Mouse (Mus musculus) kidney, postnatal 10 days (tissue): ENCODE measurements at regions not wholly inside any gene's neighbourhood (a gene's known extent, or its start where the extent isn't known, plus 50 kb on each side); places are given as distances from the start of the nearest gene placed in this dataset.

ENCODE experiments used
- DNase-seq: peaks from one replicate; pipeline ENCODE4 v3.0.0; 2021; ENCODE audit warnings: mixed read lengths

GRCm38 (mm10) chr14:61757086-61757822 lies 150.0 kb downstream of the Kcnrg start:
- DNase-seq: peak; percentile 79

- DNase-seq: no peak
These were observed 150.5 kb downstream of the Kcnrg start for GRCm38 (mm10) chr14:61757823-61758175.

DNA sequence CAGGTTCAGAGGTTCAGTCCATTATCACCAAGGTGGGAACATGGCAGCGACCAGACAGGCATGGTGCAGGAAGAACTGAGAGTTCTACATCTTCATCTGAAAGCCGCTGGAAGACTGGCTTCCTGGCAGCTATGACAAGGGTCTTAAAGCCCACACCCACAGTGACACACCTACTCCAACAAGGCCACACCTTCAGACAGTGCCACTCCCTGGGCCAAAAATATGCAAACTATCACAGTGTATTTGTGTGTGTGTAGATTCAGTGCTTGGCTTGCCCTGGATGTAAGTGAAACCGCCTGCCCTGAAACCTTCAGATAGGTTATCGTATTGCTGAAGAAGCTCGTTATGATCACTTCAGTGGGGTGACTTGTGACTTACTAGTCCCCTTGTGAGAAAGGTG lies 151.3 kb downstream of the Kcnrg start:
- no peak for DNase-seq

DNA sequence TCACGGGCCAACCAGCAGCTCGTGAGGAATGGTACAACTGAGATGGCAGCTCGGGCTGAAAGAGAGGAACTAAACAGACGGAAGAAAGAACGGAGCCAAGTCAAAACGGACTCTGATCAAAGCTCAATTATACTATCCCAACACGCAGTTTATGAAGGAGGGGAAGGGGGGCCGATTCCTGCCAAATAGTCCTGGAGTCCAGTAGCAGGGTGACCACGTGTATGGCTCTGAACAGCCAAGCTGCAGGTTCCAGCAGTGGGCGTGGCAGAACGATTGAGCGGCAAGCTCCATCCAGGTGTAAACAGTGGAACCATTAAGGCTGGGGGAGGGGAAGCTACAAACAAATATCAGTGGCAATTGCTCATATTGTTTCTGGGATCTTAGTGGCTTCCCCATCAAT lies 152.9 kb downstream of the Kcnrg start:
- peak; percentile 26 for DNase-seq

- peak; percentile 54 for DNase-seq
These were observed 154.8 kb downstream of the Kcnrg start for GRCm38 (mm10) chr14:61762076-61762475.

DNA sequence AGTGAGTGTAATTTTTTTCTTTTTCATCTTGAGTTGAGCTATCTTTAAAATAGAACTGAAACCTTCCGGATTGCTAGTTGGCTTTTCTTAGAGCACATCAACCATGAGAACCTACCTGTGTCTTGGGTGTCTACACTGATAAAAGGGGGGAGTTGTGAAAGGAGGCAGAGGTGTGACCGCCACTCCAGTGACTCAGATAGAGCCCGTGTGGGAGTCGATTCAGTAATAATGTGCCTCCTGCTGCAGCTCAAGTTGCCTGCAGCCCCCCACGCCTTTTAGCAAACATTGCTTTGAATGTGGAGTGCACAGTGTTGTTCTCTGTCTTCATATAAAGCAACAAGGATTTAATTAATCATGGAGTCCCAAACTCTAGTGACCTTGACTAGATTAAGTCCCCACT lies 162.6 kb downstream of the Kcnrg start:
- DNase-seq: no peak

DNA sequence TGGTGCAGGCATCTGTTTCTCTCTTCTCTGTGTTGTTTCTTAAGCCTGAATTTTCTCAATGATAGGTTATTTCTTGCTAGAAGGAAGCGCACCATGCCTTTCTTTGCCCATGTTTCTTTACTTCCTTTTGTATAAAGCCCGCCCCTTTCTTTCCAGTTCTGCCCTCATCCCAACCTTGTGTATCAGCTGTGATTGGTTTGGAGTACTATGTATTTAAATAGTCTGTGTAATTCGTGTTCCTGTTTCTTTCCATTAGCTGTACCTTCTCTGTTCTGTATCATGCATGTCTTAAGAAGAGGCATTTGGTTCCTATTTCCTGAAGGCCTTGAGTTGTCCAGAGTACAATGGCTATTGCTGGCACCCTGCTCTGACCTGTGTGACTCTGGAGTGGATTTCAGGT lies 166.9 kb downstream of the Kcnrg start:
- DNase-seq: no peak

DNA sequence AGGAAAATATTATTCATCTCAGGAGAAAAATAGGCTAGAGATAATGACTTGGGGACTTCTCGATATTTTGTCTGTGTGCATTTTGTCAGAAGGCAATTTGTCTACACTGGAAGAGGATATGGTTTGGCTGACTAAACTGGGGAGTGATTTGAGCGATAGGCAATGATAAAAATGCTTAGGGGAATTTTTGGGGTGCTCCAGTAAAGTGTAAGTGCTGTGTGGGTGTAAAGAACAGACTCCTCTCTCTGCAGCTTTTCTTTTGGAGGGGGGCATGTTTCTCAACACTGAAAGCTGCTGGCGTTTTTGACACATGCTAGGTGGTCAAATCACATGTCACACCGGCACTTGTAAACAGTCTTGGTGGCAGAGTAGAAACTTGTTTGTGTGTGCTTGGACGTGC lies 171.4 kb downstream of the Kcnrg start:
- DNase-seq: no peak

- DNase-seq: no peak
These were observed 175.9 kb downstream of the Kcnrg start for GRCm38 (mm10) chr14:61783206-61783605.

- DNase-seq: no peak
These were observed 177.4 kb downstream of the Kcnrg start for GRCm38 (mm10) chr14:61784609-61785008.

- no peak for DNase-seq
These were observed 178.8 kb downstream of the Kcnrg start for GRCm38 (mm10) chr14:61786031-61786430.

DNA sequence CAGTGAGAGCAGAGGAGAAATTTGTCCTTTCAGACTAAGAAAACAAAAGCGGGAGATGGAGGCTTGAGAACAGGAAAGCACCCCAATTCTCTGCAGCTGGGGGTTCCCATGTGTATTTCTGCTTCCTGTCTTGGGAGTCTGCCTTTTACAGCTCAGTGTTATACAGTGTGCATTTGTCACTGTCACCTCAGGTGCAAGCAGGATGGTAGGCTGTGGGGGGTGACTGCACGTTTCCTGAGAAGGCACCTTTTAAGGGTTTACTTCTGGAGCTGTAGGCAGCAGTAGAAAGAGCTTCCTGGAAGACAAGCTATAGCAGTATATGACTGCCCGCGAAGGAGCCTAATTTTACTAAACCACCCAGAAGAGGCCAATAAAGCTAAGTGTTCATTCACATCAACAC lies 180.5 kb downstream of the Kcnrg start:
- no peak for DNase-seq

DNA sequence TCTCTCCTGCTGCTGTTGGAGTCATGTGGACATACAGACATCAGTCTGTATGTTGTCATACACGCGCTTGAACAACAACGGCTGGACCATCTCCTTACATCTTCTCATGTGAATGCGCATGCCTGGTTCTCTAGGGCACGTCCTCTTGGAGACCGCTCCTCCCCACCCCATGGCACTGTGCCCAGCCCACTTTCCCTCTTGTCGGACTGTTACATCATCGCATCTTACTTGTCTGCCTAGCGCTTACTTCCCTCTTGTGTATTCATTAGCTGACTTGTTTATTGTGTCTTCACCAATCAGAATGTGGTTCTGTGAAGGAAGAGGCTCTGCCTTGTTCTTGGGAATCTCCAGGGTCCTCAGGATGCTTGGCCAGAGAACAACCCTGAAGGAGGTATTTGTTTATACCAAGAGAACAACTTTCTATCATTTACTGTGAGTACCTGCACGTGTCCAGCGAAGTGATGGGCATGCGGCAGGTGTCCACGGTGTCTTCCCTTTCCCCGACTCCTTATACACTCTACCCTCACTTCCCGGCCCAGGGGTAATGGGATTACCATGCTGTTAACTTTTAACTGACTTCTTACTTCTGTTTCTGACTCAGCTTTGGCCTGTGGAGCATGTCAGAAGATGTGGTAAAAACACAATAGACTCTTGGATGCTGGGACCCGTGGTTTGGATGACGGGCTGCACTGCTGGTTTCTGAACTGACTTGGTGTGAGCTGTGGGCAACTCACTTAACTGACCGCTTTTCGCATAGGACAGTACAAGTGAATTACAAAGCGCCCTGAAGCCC lies 181.9 kb downstream of the Kcnrg start:
- DNase-seq: peak; percentile 60

- no peak for DNase-seq
These were observed 188.9 kb downstream of the Kcnrg start for GRCm38 (mm10) chr14:61795976-61796645.

DNA sequence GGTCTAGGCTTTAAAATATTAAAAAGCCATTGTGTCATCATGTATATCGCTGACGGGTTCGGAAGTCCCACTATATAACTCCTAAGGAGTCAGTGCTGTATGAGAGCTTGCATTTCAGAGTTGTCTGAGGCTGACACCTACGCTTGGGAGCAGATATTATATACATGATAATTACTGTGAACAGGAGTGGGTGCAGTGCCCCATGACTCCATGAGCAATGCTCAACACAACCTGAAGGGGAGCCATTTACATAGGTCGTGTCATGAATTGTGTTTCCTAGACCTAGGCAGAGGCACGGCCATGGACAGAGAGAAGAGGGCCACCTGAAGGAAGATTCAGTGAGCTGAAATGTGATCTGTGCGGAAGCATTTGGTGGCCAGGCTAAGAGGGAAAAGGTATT lies 189.4 kb downstream of the Kcnrg start:
- no peak for DNase-seq

DNA sequence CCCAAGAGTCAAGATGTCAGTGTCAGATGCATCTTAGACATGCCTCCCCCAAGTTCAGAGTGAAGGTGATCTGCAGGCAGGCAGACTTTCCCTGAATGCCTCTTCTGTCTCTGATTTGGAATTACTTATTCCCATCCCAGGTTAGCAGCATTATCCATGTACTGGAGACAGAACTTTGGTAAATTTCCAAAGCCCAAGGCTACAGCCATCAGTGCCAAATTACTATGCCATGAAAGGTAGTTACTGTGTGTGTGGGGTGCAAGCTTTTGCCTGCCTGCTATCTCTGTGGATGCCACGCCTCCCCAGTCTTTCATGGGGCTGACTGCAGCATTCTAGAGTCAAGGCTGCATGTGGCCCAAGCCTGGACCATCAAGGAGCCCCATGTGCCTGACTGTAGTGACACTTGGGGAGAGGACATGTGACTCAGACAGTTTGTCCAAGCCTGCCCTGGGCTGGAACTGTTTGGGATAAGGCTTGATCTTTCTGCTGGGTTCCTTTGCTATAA lies 196.2 kb downstream of the Kcnrg start:
- no peak for DNase-seq

- no peak for DNase-seq
These were observed 198.2 kb downstream of the Kcnrg start for GRCm38 (mm10) chr14:61805433-61805832.

DNA sequence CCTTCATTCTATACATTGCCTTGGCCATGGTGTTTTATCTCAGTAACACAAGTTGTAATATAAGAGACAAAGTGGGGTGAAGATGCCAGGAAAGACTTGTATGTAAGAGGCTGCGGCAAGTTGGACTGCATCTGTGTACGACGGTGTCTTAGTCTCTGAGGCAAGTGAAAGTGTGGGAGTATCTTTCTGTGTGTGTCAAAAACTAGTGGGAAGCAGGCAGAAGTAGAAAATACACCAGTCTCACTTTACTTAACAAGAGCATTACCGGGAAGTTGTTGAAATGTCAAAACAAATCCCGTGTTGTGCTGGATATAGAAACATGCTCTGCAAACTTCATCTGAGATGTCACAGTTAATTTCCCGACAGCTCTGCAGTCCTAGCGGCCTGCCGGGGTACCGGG lies 200.9 kb downstream of the Kcnrg start:
- DNase-seq: no peak

DNA sequence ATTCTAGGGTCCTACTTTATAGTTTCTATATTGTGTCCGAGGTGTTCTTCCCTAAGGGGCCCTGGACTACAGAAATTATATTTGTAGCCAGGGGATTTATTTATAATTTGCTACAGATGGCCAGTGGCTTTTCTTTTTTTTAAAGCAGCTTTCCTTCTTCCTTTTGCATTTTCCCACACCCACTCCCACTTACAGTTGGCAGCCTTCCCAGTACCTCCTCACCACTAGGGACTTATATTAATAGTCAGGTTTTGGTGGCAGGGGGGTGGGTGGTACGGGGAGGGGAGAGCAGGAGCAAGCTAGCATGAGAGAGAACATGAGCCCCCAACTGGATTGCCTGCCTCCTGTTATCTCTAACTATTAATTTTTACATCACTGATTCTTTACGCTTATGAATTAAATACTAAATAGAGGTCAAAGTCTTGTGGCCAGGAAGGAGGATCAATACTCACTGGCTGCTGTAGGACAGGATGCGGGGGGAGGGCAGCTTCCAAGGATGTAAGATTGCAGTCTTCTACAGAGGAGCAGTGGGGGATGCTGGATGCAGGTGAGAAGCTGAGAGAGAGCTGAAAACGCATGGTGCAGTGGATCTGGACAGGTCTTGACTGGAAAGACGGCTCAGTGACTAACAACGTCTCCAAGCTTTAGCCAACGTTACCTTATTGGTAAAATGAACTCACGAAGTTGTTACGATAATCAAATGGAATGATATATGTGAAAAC lies 202.6 kb downstream of the Kcnrg start:
- DNase-seq: no peak

DNA sequence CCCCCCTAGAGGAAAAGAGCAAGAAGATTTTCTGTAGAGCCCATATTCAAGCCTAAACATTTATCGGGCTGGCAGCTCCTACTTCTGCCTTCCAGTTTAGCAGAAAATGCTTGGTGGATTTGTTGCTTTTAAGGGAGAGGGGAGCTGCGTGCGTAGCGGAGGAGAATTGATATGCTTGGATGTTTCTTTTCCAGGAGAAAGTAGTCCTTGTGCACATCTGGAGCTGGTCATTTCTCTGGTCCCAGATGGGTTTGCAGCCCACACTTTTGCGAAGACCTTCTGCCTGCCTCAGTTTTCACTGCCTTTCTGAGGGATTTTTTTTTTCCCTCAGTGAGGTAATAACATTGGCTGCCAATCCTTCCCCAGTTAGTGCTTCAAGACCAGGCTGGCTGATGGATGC lies 203.6 kb downstream of the Kcnrg start:
- no peak for DNase-seq

- peak; percentile 44 for DNase-seq
These were observed 210.5 kb downstream of the Kcnrg start for GRCm38 (mm10) chr14:61817711-61818110.

DNA sequence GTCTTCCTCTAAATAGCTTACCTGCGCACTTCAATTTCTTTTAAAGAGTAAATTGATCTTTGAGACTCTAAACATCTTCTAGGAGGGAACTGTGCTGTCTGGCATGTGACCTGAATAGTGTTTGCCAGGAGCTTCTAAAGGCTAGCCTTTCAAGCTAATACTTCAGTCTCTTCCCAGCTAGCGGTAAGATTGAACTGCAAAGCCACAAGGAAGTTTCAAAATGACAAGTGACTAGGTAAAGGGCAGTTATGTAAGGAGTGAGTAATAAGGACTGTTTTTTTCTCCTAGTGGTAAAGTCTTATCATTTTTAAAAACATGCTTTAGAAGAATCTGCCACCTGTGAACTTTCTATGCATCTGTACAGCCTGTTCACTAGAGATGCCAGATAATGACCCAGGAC lies 211.1 kb downstream of the Kcnrg start:
- no peak for DNase-seq

GRCm38 (mm10) chr14:61819251-61819650 lies 212.0 kb downstream of the Kcnrg start:
- DNase-seq: no peak
